7 mouse cellular contexts compared by ENCODE assay signal in the genomic region with DNA sequence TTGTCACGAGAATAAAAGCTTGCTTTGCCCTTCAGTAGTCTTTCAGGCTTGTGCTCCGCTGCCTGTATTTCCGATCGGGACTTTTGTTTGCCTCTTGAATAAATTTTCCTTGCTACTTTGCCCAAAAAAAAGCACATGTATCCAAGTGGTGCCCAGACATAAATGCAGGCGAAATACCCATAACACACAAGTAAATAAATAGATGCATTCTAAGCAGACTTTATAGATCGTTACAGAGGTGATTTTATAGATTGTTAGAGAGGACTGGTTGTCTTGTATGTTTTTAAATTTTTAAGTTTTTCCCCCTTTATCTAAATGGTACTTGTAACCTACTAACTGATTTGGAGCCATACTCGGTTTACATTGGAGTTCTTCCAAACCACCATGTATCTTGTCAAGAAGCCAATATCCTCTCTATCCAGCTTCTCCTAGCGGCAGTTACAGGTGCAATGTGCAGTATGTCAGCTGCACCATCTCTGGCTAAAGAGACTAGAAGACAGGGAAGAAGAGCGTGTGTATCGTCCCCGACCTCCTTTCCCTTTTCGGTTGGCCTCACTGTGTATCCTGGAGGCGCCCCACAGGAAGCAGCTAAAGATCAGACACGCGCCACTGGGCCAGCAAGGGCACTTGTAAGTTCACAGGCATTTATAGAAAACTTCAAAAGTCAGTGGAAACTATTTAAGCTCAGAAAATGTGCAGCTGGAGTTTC. TPM values are rescaled to one million over a fixed set of nuclear protein-coding genes. Genes with fewer than 3 reads are reported as not detected.
DNase-seq lines count a peak whose midpoint lies in the region; ATAC-seq and TF ChIP-seq lines count a peak whose summit lies in the region.

No protein-coding gene starts in this region.

- H3K4me2 ChIP-seq in lung, embryonic 14.5 days: peak overlapping the region; percentile 35
- peak overlapping the region; percentile 55 for H3K4me2 ChIP-seq in kidney, postnatal 0 days (ENCODE audit: low read length)

- no peak overlapping the region for H3K27ac ChIP-seq in lung, embryonic 14.5 days (ENCODE audit: low read depth)
- H3K27ac ChIP-seq in kidney, postnatal 0 days: no peak overlapping the region

- H3K36me3 ChIP-seq in lung, embryonic 14.5 days (ENCODE audit: insufficient read depth): no peaks in the 10 kb centered on the region
- no peaks in the 10 kb centered on the region for H3K36me3 ChIP-seq in kidney, postnatal 0 days (ENCODE audit: insufficient read depth, low read length)

- DNase-seq in lung, embryonic 14.5 days: peak; percentile 73
- DNase-seq in lung, adult 2 months: no peak
- DNase-seq in cerebellum, postnatal 25 days: peak; percentile 25 to 28
- peak; percentile 77 for DNase-seq in kidney, postnatal 0 days (ENCODE audit: low spot score)
- DNase-seq in left cerebral cortex, postnatal 4 days: no peak
- no peak for DNase-seq in adrenal gland, adult 8-10 months

- intact Hi-C loops in left cerebral cortex, postnatal 4 days (cut with DNase I): no loop called here

- 38% methylated on average over 15 of the region's 15 CpGs for WGBS in lung, embryonic 14.5 days
- 28% methylated on average over 15 of the region's 15 CpGs for WGBS in lung, adult 2 months
- WGBS in kidney, postnatal 0 days: 25% methylated on average over 15 of the region's 15 CpGs

- H3K27me3 ChIP-seq in lung, embryonic 14.5 days (ENCODE audit: insufficient read depth, low read length): no peaks in the 10 kb centered on the region
- no peaks in the 10 kb centered on the region for H3K27me3 ChIP-seq in kidney, postnatal 0 days (ENCODE audit: insufficient read depth, low read length)

- H3K4me1 ChIP-seq in lung, embryonic 14.5 days (ENCODE audit: insufficient read depth): 0 out of 2 replicates have a peak, but pooled peaks cover 5% of the 10 kb centered on the region
- H3K4me1 ChIP-seq in lung, adult 2 months (ENCODE audit: control insufficient read depth, insufficient read depth, low read length): no peaks in the 10 kb centered on the region
- peaks cover 8% of the 10 kb centered on the region; the same call in 1 of the 2 replicates for H3K4me1 ChIP-seq in kidney, postnatal 0 days (replicated peaks; ENCODE audit: insufficient read depth, low read length)

- H3K9ac ChIP-seq in lung, embryonic 14.5 days: no peak overlapping the region
- H3K9ac ChIP-seq in kidney, postnatal 0 days (ENCODE audit: low read depth, low read length): no peak overlapping the region

- H3K9me3 ChIP-seq in lung, embryonic 14.5 days (ENCODE audit: low read depth, low read length): no peaks in the 10 kb centered on the region
- H3K9me3 ChIP-seq in kidney, postnatal 0 days (replicated peaks; ENCODE audit: low read length): no peaks in the 10 kb centered on the region

- no peak for TF ChIP-seq POLR2A in lung, adult 2 months (IDR thresholded peaks at IDR 0.05; ENCODE audit: borderline replicate concordance, extremely low read depth, low read depth, low read length)

- TF ChIP-seq CTCF in lung, embryonic 14.5 days (IDR thresholded peaks at IDR 0.05; ENCODE audit: low read depth): no peak
- TF ChIP-seq CTCF in lung, adult 2 months (IDR thresholded peaks at IDR 0.05; ENCODE audit: insufficient read depth, low read length): no peak
- peak; percentile 8; the same call in 1 of the 2 replicates for TF ChIP-seq CTCF in kidney, postnatal 0 days (IDR thresholded peaks at IDR 0.05; ENCODE audit: low read depth)

- peak; percentile 78; the same call in 1 of the 2 replicates for ATAC-seq in lung, embryonic 14.5 days (ENCODE audit: insufficient read depth)
- peak; percentile 65; the same call in 1 of the 2 replicates for ATAC-seq in kidney, postnatal 0 days (replicated peaks; ENCODE audit: low FRiP score, low read depth)
- ATAC-seq in megakaryocyte progenitor cell, adult 5-6 weeks (replicated peaks; ENCODE audit: poor library complexity): peak; percentile 83

- no peak overlapping the region for H3K4me3 ChIP-seq in lung, embryonic 14.5 days (ENCODE audit: low read depth, low read length)
- H3K4me3 ChIP-seq in lung, adult 2 months (replicated peaks; ENCODE audit: extremely low read depth, low read depth, low read length): no peak overlapping the region
- H3K4me3 ChIP-seq in kidney, postnatal 0 days (replicated peaks; ENCODE audit: low read depth, low read length): no peak overlapping the region

RNA-seq across cellular contexts. Expression of gene 9530077C05Rik, which starts 18.4 kb away (rescaled TPM):
- polyA plus RNA-seq in lung, embryonic 14.5 days (2014; fragmentation: Nextera tagmentation; extraction: Ambion mirVana): 4.9 and 5.6 TPM in 2 replicates
- 0.75 and 1.2 TPM in 2 replicates for polyA plus RNA-seq in lung, adult 2 months (2012; rRNA removed)
- 2.1 and 2.9 TPM in 2 replicates for polyA plus RNA-seq in kidney, postnatal 0 days (2015; fragmentation: Nextera tagmentation; extraction: Ambion mirVana)
- 2.1 and 2.5 TPM in 2 replicates for total RNA-seq in megakaryocyte progenitor cell, adult 5-6 weeks (2015)
- total RNA-seq in megakaryocyte progenitor cell, adult 5-6 weeks (2017): 2.2 and 5.4 TPM in 2 replicates
- total RNA-seq in left cerebral cortex, postnatal 4 days (2021): 10 to 100 TPM; 10.1 to 10.3 TPM
- total RNA-seq in adrenal gland, adult 8-10 months (2022): 10 to 100 TPM in 2 of 4 experiments, 1 to 10 TPM in 2; 5.1 to 15.9 (median 9.6) TPM

RNA-seq across cellular contexts. Expression of gene Gm17545, which starts 24.4 kb away (rescaled TPM):
- polyA plus RNA-seq in lung, embryonic 14.5 days (2014; fragmentation: Nextera tagmentation; extraction: Ambion mirVana): not detected in 2 replicates
- not detected in 2 replicates for polyA plus RNA-seq in lung, adult 2 months (2012; rRNA removed)
- polyA plus RNA-seq in kidney, postnatal 0 days (2015; fragmentation: Nextera tagmentation; extraction: Ambion mirVana): not detected in 2 replicates
- not detected in 2 replicates for total RNA-seq in megakaryocyte progenitor cell, adult 5-6 weeks (2015)
- total RNA-seq in megakaryocyte progenitor cell, adult 5-6 weeks (2017): not detected in 2 replicates
- not detected for total RNA-seq in left cerebral cortex, postnatal 4 days (2021)
- not detected for total RNA-seq in adrenal gland, adult 8-10 months (2022)

RNA-seq across cellular contexts. Expression of gene Rp9, which starts 39.9 kb away (rescaled TPM):
- polyA plus RNA-seq in lung, embryonic 14.5 days (2014; fragmentation: Nextera tagmentation; extraction: Ambion mirVana): 65.7 and 71.0 TPM in 2 replicates
- polyA plus RNA-seq in lung, adult 2 months (2012; rRNA removed): 56.2 and 113 TPM in 2 replicates
- polyA plus RNA-seq in kidney, postnatal 0 days (2015; fragmentation: Nextera tagmentation; extraction: Ambion mirVana): 76.7 and 82.6 TPM in 2 replicates
- total RNA-seq in megakaryocyte progenitor cell, adult 5-6 weeks (2015): 129 and 142 TPM in 2 replicates
- 178 and 208 TPM in 2 replicates for total RNA-seq in megakaryocyte progenitor cell, adult 5-6 weeks (2017)
- total RNA-seq in left cerebral cortex, postnatal 4 days (2021): 10 to 100 TPM; 55.9 to 58.6 TPM
- 10 to 100 TPM; 33.9 to 41.3 (median 35.9) TPM for total RNA-seq in adrenal gland, adult 8-10 months (2022)

RNA-seq across cellular contexts. Expression of gene Anln, which starts 40.7 kb away (rescaled TPM):
- polyA plus RNA-seq in lung, embryonic 14.5 days (2014; fragmentation: Nextera tagmentation; extraction: Ambion mirVana): 68.6 and 74.1 TPM in 2 replicates
- polyA plus RNA-seq in lung, adult 2 months (2012; rRNA removed): 1.4 and 1.8 TPM in 2 replicates
- polyA plus RNA-seq in kidney, postnatal 0 days (2015; fragmentation: Nextera tagmentation; extraction: Ambion mirVana): 15.3 and 17.7 TPM in 2 replicates
- 68.3 and 76.2 TPM in 2 replicates for total RNA-seq in megakaryocyte progenitor cell, adult 5-6 weeks (2015)
- total RNA-seq in megakaryocyte progenitor cell, adult 5-6 weeks (2017): 44.9 and 58.8 TPM in 2 replicates
- total RNA-seq in left cerebral cortex, postnatal 4 days (2021): 1 to 10 TPM; 5.3 to 5.5 TPM
- total RNA-seq in adrenal gland, adult 8-10 months (2022): 1 to 10 TPM; 2.3 to 4.0 (median 3.4) TPM

RNA-seq across cellular contexts. Expression of gene Bbs9, which starts 45.8 kb away (rescaled TPM):
- polyA plus RNA-seq in lung, embryonic 14.5 days (2014; fragmentation: Nextera tagmentation; extraction: Ambion mirVana): 12.5 and 17.1 TPM in 2 replicates
- 13.1 and 15.3 TPM in 2 replicates for polyA plus RNA-seq in lung, adult 2 months (2012; rRNA removed)
- polyA plus RNA-seq in kidney, postnatal 0 days (2015; fragmentation: Nextera tagmentation; extraction: Ambion mirVana): 10.0 and 10.1 TPM in 2 replicates
- total RNA-seq in megakaryocyte progenitor cell, adult 5-6 weeks (2015): 16.9 and 20.8 TPM in 2 replicates
- total RNA-seq in megakaryocyte progenitor cell, adult 5-6 weeks (2017): 18.9 and 21.3 TPM in 2 replicates
- total RNA-seq in left cerebral cortex, postnatal 4 days (2021): 10 to 100 TPM; 26.8 to 31.2 TPM
- 10 to 100 TPM; 18.1 to 34.9 (median 27.1) TPM for total RNA-seq in adrenal gland, adult 8-10 months (2022)

Comparison
In these comparisons a context has a peak if more than half of its experiments do, and no peak if none do; other contexts are left out.
1. DNase-seq: peak in lung, embryonic 14.5 days (single experiment), cerebellum, postnatal 25 days (2 of 2) and kidney, postnatal 0 days (single experiment); none in lung, adult 2 months (single experiment), left cerebral cortex, postnatal 4 days (single experiment) and adrenal gland, adult 8-10 months (single experiment).
2. Peak in every context shown above with its lines, with median percentiles within 50 percentile points of each other: ATAC-seq.